Mouse (Mus musculus): Measurements from ENCODE around the gene Scel. TPM values are rescaled to one million over a fixed set of nuclear protein-coding genes. Genes with fewer than 3 reads are reported as not detected.

The Scel gene
- polyA plus RNA-seq, 2 experiments, result 5.6 to 14.3 TPM

- Histone ChIP-seq H3K9ac (ENCODE audit: low read depth, low read length, severe bottlenecking) (no peak overlapping the region), H3K9me3 (ENCODE audit: control insufficient read depth, low read length) (no peaks in the 10 kb centered on the region), H3K27ac (replicated peaks; ENCODE audit: low read depth, low read length) (no peak overlapping the region), H3K36me3 (ENCODE audit: control insufficient read depth, insufficient read depth, low read length) (no peaks in the 10 kb centered on the region), H3K4me2 (replicated peaks; ENCODE audit: low read depth, low read length, severe bottlenecking) (no peak overlapping the region), H3K27me3 (ENCODE audit: control insufficient read depth, insufficient read depth, low read length) (no peaks in the 10 kb centered on the region), H3K4me1 (ENCODE audit: control insufficient read depth, insufficient read depth, low read length) (no peaks in the 10 kb centered on the region), H3K4me3 (replicated peaks; ENCODE audit: low read length) (no peak overlapping the region)
- ATAC-seq (ENCODE audit: low FRiP score, low read depth) (no peak), DNase-seq (ENCODE audit: low spot score) (no peak)
- 65% methylated on average over 4 of the region's 4 CpGs for WGBS
- no peak for TF ChIP-seq POLR2A (IDR thresholded peaks at IDR 0.05; ENCODE audit: borderline replicate concordance, extremely low read depth, insufficient read depth, insufficient read length)
Measured at GRCm38 (mm10) chr14:103543304-103544079, 30.4 kb downstream of the Scel start.

GRCm38 (mm10) chr14:103545734-103546133 lies 32.6 kb downstream of the Scel start:
- ATAC-seq (ENCODE audit: low FRiP score, low read depth), result no peak
- 60% methylated on average over 8 of the region's 8 CpGs for WGBS

GRCm38 (mm10) chr14:103546246-103546645 lies 33.1 kb downstream of the Scel start:
- Histone ChIP-seq H3K4me3 (replicated peaks; ENCODE audit: low read length) (no peak overlapping the region), H3K27me3 (ENCODE audit: control insufficient read depth, insufficient read depth, low read length) (no peaks in the 10 kb centered on the region), H3K4me2 (replicated peaks; ENCODE audit: low read depth, low read length, severe bottlenecking) (no peak overlapping the region), H3K4me1 (ENCODE audit: control insufficient read depth, insufficient read depth, low read length) (no peaks in the 10 kb centered on the region), H3K27ac (replicated peaks; ENCODE audit: low read depth, low read length) (no peak overlapping the region), H3K9ac (ENCODE audit: low read depth, low read length, severe bottlenecking) (no peak overlapping the region), H3K36me3 (ENCODE audit: control insufficient read depth, insufficient read depth, low read length) (no peaks in the 10 kb centered on the region), H3K9me3 (ENCODE audit: control insufficient read depth, low read length) (no peaks in the 10 kb centered on the region)
- ATAC-seq (ENCODE audit: low FRiP score, low read depth) (no peak), DNase-seq (ENCODE audit: low spot score) (no peak)
- 88% methylated on average over 12 of the region's 12 CpGs for WGBS
- no peak for TF ChIP-seq POLR2A (IDR thresholded peaks at IDR 0.05; ENCODE audit: borderline replicate concordance, extremely low read depth, insufficient read depth, insufficient read length)

More at GRCm38 (mm10) chr14:103545734-103546133, 32.6 kb downstream of the Scel start:
- no peaks in the 10 kb centered on the region for H3K27me3 ChIP-seq (ENCODE audit: control insufficient read depth, insufficient read depth, low read length)
- no peaks in the 10 kb centered on the region for H3K36me3 ChIP-seq (ENCODE audit: control insufficient read depth, insufficient read depth, low read length)
- H3K4me3 ChIP-seq (replicated peaks; ENCODE audit: low read length), result no peak overlapping the region
- no peaks in the 10 kb centered on the region for H3K9me3 ChIP-seq (ENCODE audit: control insufficient read depth, low read length)
- DNase-seq (ENCODE audit: low spot score), result peak; percentile 13
- no peaks in the 10 kb centered on the region for H3K4me1 ChIP-seq (ENCODE audit: control insufficient read depth, insufficient read depth, low read length)
- no peak overlapping the region for H3K4me2 ChIP-seq (replicated peaks; ENCODE audit: low read depth, low read length, severe bottlenecking)
- H3K27ac ChIP-seq (replicated peaks; ENCODE audit: low read depth, low read length), result no peak overlapping the region
- no peak for TF ChIP-seq POLR2A (IDR thresholded peaks at IDR 0.05; ENCODE audit: borderline replicate concordance, extremely low read depth, insufficient read depth, insufficient read length)
- no peak overlapping the region for H3K9ac ChIP-seq (ENCODE audit: low read depth, low read length, severe bottlenecking)

- TF ChIP-seq POLR2A (IDR thresholded peaks at IDR 0.05; ENCODE audit: borderline replicate concordance, extremely low read depth, insufficient read depth, insufficient read length), result no peak
- no peak for ATAC-seq (ENCODE audit: low FRiP score, low read depth)
- no peak overlapping the region for H3K4me2 ChIP-seq (replicated peaks; ENCODE audit: low read depth, low read length, severe bottlenecking)
- H3K4me3 ChIP-seq (replicated peaks; ENCODE audit: low read length), result no peak overlapping the region
- DNase-seq (ENCODE audit: low spot score), result no peak
- no peak overlapping the region for H3K9ac ChIP-seq (ENCODE audit: low read depth, low read length, severe bottlenecking)
- H3K27me3 ChIP-seq (ENCODE audit: control insufficient read depth, insufficient read depth, low read length), result no peaks in the 10 kb centered on the region
- H3K9me3 ChIP-seq (ENCODE audit: control insufficient read depth, low read length), result no peaks in the 10 kb centered on the region
- no peak overlapping the region for H3K27ac ChIP-seq (replicated peaks; ENCODE audit: low read depth, low read length)
- H3K36me3 ChIP-seq (ENCODE audit: control insufficient read depth, insufficient read depth, low read length), result no peaks in the 10 kb centered on the region
- 79% methylated on average over 6 of the region's 6 CpGs for WGBS
- H3K4me1 ChIP-seq (ENCODE audit: control insufficient read depth, insufficient read depth, low read length), result no peaks in the 10 kb centered on the region
Measured at GRCm38 (mm10) chr14:103548220-103548619, 35.1 kb downstream of the Scel start.

- no peaks in the 10 kb centered on the region for H3K36me3 ChIP-seq (ENCODE audit: control insufficient read depth, insufficient read depth, low read length)
- no peaks in the 10 kb centered on the region for H3K9me3 ChIP-seq (ENCODE audit: control insufficient read depth, low read length)
- H3K27ac ChIP-seq (replicated peaks; ENCODE audit: low read depth, low read length), result no peak overlapping the region
- no peaks in the 10 kb centered on the region for H3K27me3 ChIP-seq (ENCODE audit: control insufficient read depth, insufficient read depth, low read length)
- H3K9ac ChIP-seq (ENCODE audit: low read depth, low read length, severe bottlenecking), result no peak overlapping the region
- 12% methylated on average over 8 of the region's 8 CpGs for WGBS
- ATAC-seq (ENCODE audit: low FRiP score, low read depth), result peak; percentile 76; the same call in 1 of the 2 replicates
- no peaks in the 10 kb centered on the region for H3K4me1 ChIP-seq (ENCODE audit: control insufficient read depth, insufficient read depth, low read length)
- no peak overlapping the region for H3K4me3 ChIP-seq (replicated peaks; ENCODE audit: low read length)
- no peak for TF ChIP-seq POLR2A (IDR thresholded peaks at IDR 0.05; ENCODE audit: borderline replicate concordance, extremely low read depth, insufficient read depth, insufficient read length)
- peak; percentile 85 for DNase-seq (ENCODE audit: low spot score)
- no peak overlapping the region for H3K4me2 ChIP-seq (replicated peaks; ENCODE audit: low read depth, low read length, severe bottlenecking)
Measured at GRCm38 (mm10) chr14:103550480-103550879, 37.3 kb downstream of the Scel start.
